Mouse (Mus musculus): ENCODE results near the gene Tmem69.

Gene Tmem69

DNA sequence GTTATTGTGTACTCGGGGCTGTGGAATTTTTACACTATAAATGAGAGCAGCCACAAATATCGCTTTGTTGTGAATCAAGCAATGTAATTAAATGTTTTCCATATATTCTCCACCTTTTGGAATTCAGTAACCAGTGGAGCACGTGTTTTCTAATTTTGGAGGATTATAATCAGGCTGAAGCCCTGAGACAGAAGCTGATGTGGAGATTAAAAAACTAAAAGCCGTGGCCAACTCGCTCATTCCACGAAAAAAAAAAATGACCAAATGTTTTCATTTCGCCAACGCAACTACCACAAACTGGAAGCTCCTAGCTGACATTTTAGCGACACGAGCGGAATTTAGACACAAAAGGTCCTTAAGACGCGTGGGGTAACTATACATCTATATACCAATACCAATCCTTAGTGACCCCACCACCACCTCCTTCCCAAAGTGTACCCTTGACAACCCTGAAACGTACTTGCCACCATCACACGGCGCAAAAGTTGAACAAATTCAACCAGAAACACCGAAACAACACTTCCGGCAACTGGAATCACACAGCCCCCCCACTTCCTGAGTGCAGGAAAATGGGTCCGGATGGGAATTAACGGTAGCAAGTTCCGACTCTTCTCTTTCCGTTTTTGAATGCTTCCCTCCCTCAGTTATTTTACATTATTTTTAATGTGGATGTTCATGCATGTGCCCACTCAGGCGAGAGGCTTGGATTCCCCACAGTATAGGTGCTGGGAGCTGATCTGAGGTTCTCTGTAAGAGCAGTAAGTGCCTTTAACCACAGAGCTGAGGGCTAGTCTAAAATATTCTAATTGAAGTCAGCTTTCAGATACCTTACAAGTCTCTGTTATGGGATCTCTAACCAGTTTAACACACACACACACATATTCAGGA, at the start of gene Tmem69:
Tmem69 (minus strand) TSS at position 524 of the 888 bp plus-strand sequence.
- TF ChIP-seq POU5F1 (IDR thresholded peaks at IDR 0.05; ENCODE audit: borderline replicate concordance, low read length) (0 out of 2 replicates have a peak, but pooled peaks have one; percentile 27), NANOG (IDR thresholded peaks at IDR 0.05; ENCODE audit: borderline replicate concordance, low read length) (no peak), CTCF (conservative IDR thresholded peaks at IDR 0.05; ENCODE audit: low read length) (no peak)
- peaks cover 48% of the 10 kb centered on the region for H3K4me1 ChIP-seq (replicated peaks; ENCODE audit: low read depth, low read length)
- peaks cover 42% of the 10 kb centered on the region for H3K36me3 ChIP-seq (ENCODE audit: insufficient read depth, low read length)
- H3K27me3 ChIP-seq (ENCODE audit: insufficient read depth, low read length) = no peaks in the 10 kb centered on the region
- H3K9me3 ChIP-seq (ENCODE audit: low read length) = no peaks in the 10 kb centered on the region
- peak within 1 kb of the TSS; percentile 96 for H3K4me3 ChIP-seq (replicated peaks; ENCODE audit: low read length)

DNA sequence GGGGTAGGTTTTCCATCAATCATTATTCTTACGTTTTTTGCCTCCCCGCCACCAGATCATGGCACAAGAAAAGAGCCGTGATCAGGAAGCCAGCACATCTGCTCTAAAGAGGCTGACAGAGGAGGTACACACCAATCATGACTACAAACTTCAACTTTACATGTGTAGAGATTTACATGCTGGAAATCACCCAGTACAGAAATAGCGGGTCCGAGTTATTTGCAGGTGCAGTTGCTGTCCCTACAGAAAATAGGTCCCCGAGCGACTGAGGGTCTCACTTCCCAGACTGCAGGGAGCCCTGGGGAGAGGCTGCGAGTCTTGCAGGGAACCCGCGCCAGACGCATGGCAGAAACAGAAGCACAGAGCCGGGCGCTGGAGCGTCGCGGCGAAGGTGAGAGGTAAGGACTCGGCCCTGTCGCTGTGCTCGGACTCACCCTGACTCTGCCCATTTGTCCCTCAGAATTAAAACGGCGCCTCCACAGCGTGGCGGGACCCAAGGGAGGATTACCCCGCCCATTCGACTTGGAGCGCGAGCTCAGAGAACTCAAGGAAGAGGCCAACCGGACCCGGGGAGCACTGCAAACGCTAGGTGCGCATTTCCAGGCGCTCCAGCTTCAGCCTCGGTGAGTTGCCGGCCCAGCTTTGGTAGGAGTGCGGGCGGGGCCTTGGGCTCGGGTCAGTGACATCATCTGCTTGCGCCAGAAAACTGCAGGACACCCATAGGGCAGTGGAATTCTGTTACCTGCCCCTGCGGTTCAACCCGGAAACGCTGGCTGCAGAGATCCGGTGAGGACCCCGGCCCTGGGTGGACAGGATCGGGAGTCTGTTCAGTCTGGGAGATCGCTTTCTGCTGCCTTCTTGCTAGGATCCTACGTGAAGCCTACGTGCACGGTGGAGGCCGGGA, 41.5 kb upstream of the Tmem69 start:
- H3K27me3 ChIP-seq (ENCODE audit: insufficient read depth, low read length) = no peaks in the 10 kb centered on the region
- H3K4me3 ChIP-seq (replicated peaks; ENCODE audit: low read length) = peak overlapping the region; percentile 92
- peaks cover 40% of the 10 kb centered on the region for H3K4me1 ChIP-seq (replicated peaks; ENCODE audit: low read depth, low read length)
- TF ChIP-seq POU5F1 (IDR thresholded peaks at IDR 0.05; ENCODE audit: borderline replicate concordance, low read length) (no peak), CTCF (conservative IDR thresholded peaks at IDR 0.05; ENCODE audit: low read length) (no peak)
- no peaks in the 10 kb centered on the region for H3K9me3 ChIP-seq (ENCODE audit: low read length)
- H3K36me3 ChIP-seq (ENCODE audit: insufficient read depth, low read length) = peaks cover 61% of the 10 kb centered on the region

DNA sequence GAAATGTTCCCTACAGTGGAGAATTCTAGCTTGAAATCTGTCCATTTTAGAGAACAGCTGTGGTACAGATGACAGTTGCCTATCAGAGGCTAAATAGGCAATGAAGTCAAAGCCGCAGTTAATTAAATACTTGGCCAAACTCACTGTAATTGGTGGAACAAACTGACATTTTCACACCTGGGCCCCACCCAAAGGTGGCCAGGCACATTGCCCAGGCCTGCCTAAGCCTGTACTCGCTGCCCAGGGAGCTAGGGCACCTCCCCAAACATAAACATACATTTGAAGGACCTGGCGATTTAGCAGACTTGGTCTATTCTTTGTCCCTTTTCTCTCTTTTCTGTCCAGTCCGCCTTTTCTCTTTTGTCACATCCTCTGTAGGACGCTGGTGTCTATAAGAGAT, 40.6 kb upstream of the Tmem69 start, which contains the start of gene Ccdc17:
Ccdc17 (plus strand) TSS at position 276 of the 400 bp plus-strand sequence.
- Histone ChIP-seq H3K36me3 (ENCODE audit: insufficient read depth, low read length) (peaks cover 61% of the 10 kb centered on the region), H3K9me3 (ENCODE audit: low read length) (no peaks in the 10 kb centered on the region), H3K4me1 (replicated peaks; ENCODE audit: low read depth, low read length) (peaks cover 45% of the 10 kb centered on the region), H3K27me3 (ENCODE audit: insufficient read depth, low read length) (no peaks in the 10 kb centered on the region), H3K4me3 (replicated peaks; ENCODE audit: low read length) (peak within 1 kb of the TSS; percentile 92)
- TF ChIP-seq NANOG (IDR thresholded peaks at IDR 0.05; ENCODE audit: borderline replicate concordance, low read length) (no peak), CTCF (conservative IDR thresholded peaks at IDR 0.05; ENCODE audit: low read length) (no peak), POU5F1 (IDR thresholded peaks at IDR 0.05; ENCODE audit: borderline replicate concordance, low read length) (no peak)

DNA sequence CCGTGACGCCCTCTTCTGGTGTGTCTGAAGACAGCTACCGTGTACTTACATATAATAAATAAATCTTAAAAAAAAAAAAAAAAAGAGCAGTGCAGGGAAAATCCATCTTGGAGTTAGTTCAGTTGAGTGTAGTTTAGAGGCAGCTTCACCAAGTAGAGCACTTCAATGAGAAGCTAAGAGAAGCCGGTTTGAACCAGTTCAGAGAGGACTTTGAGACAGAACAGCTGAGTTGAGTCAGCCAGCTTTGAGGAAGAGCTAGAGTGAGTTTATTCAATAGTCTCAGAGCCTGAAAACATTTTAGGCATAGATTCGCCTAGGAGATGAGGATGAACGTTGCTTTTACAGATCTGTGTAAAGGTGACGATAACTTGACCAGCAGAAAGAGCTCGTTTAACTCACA, 40.1 kb upstream of the Tmem69 start:
- Histone ChIP-seq H3K36me3 (ENCODE audit: insufficient read depth, low read length) (peaks cover 61% of the 10 kb centered on the region), H3K4me3 (replicated peaks; ENCODE audit: low read length) (no peak overlapping the region), H3K9me3 (ENCODE audit: low read length) (no peaks in the 10 kb centered on the region), H3K4me1 (replicated peaks; ENCODE audit: low read depth, low read length) (peaks cover 45% of the 10 kb centered on the region), H3K27me3 (ENCODE audit: insufficient read depth, low read length) (no peaks in the 10 kb centered on the region)
- TF ChIP-seq POU5F1 (IDR thresholded peaks at IDR 0.05; ENCODE audit: borderline replicate concordance, low read length) = no peak
- TF ChIP-seq CTCF (conservative IDR thresholded peaks at IDR 0.05; ENCODE audit: low read length) = no peak
- TF ChIP-seq NANOG (IDR thresholded peaks at IDR 0.05; ENCODE audit: borderline replicate concordance, low read length) = no peak

DNA sequence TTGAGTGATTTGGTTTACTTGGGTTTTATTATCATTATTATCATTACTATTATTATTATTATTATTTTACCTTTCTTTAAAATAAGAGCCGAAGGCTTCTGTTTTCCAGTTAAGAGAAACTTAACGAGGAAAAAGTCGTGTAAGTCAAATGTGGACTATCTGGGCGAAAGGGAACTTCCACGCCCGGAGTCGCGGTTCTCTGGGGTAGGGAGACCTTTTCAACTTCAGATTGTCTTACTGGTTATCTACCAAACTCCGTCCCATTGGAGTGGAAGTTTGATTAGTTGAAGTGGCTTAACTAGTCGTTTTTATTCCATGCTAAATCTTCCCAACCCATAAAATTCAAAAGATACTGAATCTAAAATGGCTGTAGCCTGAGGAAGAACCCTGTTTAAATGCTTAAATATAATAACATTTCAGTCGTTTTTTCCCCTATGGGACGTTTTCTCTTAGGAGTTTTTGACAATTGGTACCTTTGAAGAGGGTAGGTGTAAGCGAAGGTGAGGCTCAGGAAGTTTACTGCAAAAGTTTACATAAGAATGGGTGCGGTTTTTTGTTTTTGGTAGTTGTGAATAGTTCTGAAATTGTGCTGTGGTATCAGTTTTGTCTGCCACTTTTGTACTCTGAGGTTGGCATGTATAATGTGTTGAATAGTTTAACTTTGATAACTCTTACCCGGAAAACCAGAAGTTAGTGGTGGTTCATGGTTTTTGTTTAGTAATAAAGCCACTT, 2.6 kb upstream of the Tmem69 start:
- no peak for TF ChIP-seq CTCF (conservative IDR thresholded peaks at IDR 0.05; ENCODE audit: low read length)
- no peak for TF ChIP-seq POU5F1 (IDR thresholded peaks at IDR 0.05; ENCODE audit: borderline replicate concordance, low read length)
- no peak for TF ChIP-seq NANOG (IDR thresholded peaks at IDR 0.05; ENCODE audit: borderline replicate concordance, low read length)

DNA sequence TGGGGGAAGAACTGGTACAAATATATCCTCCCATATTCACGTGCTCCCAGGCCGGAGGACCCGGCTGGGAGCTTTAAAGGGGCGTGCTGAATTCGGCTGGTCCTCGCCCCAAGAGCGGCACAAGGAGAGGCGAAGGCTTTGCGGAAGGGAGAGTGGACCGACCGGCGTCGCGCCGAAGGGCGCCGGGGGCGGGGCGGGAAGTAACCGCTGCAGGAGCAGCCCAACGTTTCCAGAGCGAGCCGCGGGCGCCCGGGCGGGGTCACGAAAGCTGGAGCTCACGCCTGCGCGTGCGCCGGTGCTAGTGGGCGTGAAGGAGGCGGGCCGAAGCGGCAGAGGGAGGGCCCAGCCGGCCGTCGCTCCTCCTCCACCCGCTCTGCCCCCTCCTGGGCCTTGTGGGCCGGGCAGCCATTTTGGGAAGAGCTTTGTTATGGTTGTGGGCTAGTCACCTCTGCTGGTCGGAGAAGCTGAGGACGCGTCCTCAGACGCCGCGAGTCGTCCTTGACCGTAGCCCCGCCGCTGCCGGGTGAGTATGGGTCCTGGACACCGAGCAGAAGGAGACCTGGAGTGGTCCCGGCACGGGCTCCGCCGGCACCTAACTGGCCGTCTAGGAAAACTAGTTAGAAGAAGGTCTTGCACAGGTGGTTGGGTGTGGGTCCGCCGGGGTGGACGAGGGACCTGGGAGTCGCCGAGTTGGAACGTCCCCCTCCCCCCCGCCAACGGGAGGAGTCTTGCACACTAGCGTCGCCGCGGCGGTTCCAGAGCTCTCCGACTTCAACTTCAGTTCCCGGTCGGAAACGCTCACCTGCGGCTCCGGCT, 1.8 kb upstream of the Tmem69 start, which contains the start of gene Gpbp1l1:
Gpbp1l1 (plus strand) TSS at position 353 of the 816 bp plus-strand sequence.
- peaks cover 61% of the 10 kb centered on the region for H3K4me1 ChIP-seq (replicated peaks; ENCODE audit: low read depth, low read length)
- peaks cover 37% of the 10 kb centered on the region for H3K36me3 ChIP-seq (ENCODE audit: insufficient read depth, low read length)

More for the DNA sequence above, 2.6 kb upstream of the Tmem69 start:
- H3K4me1 ChIP-seq (replicated peaks; ENCODE audit: low read depth, low read length) = peaks cover 63% of the 10 kb centered on the region
- peaks cover 34% of the 10 kb centered on the region for H3K36me3 ChIP-seq (ENCODE audit: insufficient read depth, low read length)
- H3K9me3 ChIP-seq (ENCODE audit: low read length) = no peaks in the 10 kb centered on the region
- H3K27me3 ChIP-seq (ENCODE audit: insufficient read depth, low read length) = no peaks in the 10 kb centered on the region
- peak overlapping the region; percentile 96 for H3K4me3 ChIP-seq (replicated peaks; ENCODE audit: low read length)

More for the DNA sequence above, 1.8 kb upstream of the Tmem69 start, which contains the start of gene Gpbp1l1:
- Histone ChIP-seq H3K27me3 (ENCODE audit: insufficient read depth, low read length) (no peaks in the 10 kb centered on the region), H3K4me3 (replicated peaks; ENCODE audit: low read length) (peak within 1 kb of the TSS; percentile 96), H3K9me3 (ENCODE audit: low read length) (no peaks in the 10 kb centered on the region)
- TF ChIP-seq POU5F1 (IDR thresholded peaks at IDR 0.05; ENCODE audit: borderline replicate concordance, low read length) (no peak), NANOG (IDR thresholded peaks at IDR 0.05; ENCODE audit: borderline replicate concordance, low read length) (no peak), CTCF (conservative IDR thresholded peaks at IDR 0.05; ENCODE audit: low read length) (no peak)

Data from E14TG2a.4 (cell line).